Mouse (Mus musculus): ENCODE results near the gene Polr1d. TPM values are rescaled to one million over a fixed set of nuclear protein-coding genes. Genes with fewer than 3 reads are reported as not detected.

Polr1d gene
- polyA plus RNA-seq, 1 experiment from 2014 or later = 114 TPM

DNA sequence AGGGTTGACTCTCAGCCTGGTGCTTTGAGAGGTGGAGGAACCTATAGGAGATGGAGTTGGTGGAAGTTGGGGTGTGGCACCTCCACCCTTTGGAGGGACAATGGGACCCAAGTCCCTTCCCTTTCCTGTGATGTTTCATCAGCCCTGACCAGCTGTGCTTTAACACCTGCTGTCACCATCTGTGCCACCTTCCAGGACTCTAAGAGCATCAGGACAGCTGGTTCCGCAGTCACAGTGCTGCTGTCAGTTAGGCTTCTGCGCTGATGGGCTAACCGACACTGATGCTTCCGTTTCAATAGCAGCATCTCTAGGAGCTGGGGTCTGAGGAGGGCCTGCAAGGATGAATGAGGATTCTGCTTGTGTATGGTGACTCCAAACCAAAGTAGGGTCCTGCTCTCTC, 19.7 kb downstream of the Polr1d start:
- no peak for ATAC-seq (replicated peaks)
- H3K4me2 ChIP-seq (replicated peaks) = no peak overlapping the region
- no peak overlapping the region for H3K4me3 ChIP-seq
- no peaks in the 10 kb centered on the region for H3K27me3 ChIP-seq
- no peaks in the 10 kb centered on the region for H3K9me3 ChIP-seq
- no peak overlapping the region for H3K27ac ChIP-seq (replicated peaks)
- H3K4me1 ChIP-seq = no peaks in the 10 kb centered on the region
- 96% methylated on average over 4 of the region's 4 CpGs for WGBS
- no peaks in the 10 kb centered on the region for H3K36me3 ChIP-seq
- no peak overlapping the region for H3K9ac ChIP-seq (replicated peaks)

- Histone ChIP-seq H3K36me3 (no peaks in the 10 kb centered on the region), H3K9me3 (no peaks in the 10 kb centered on the region), H3K9ac (replicated peaks) (no peak overlapping the region), H3K4me2 (replicated peaks) (no peak overlapping the region), H3K4me1 (no peaks in the 10 kb centered on the region), H3K27me3 (no peaks in the 10 kb centered on the region), H3K4me3 (no peak overlapping the region), H3K27ac (replicated peaks) (no peak overlapping the region)
- ATAC-seq (replicated peaks) = no peak
- WGBS = 90% methylated on average over 7 of the region's 7 CpGs
Observed at GRCm38 (mm10) chr5:147098667-147099066, 21.8 kb downstream of the Polr1d start.

GRCm38 (mm10) chr5:147100180-147100579, 23.3 kb downstream of the Polr1d start:
- ATAC-seq (replicated peaks) = no peak
- H3K27ac ChIP-seq (replicated peaks) = no peak overlapping the region
- 87% methylated on average over 2 of the region's 2 CpGs for WGBS
- no peak overlapping the region for H3K4me2 ChIP-seq (replicated peaks)
- H3K27me3 ChIP-seq = no peaks in the 10 kb centered on the region
- H3K9ac ChIP-seq (replicated peaks) = no peak overlapping the region
- H3K4me1 ChIP-seq = no peaks in the 10 kb centered on the region
- H3K36me3 ChIP-seq = no peaks in the 10 kb centered on the region
- H3K4me3 ChIP-seq = no peak overlapping the region
- H3K9me3 ChIP-seq = no peaks in the 10 kb centered on the region

DNA sequence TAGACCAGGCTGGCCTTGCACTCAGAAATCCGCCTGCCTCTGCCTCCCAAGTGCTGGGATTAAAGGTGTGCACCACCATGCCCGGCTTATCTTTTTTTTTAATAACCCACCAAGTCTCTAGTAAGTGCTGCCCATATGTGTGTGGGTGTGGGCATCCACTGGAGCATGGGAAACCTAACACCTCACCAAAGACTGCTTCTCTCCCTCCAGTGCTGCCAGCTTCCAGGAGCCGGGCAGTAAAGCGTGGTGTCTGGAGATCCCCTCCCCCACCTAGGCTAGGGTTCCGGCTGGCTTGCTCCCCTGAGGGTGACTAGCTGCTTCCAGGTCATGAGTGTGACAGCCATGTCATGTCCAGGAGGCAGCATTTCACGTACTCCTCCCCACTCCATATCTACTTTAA, 25.4 kb downstream of the Polr1d start:
- no peak overlapping the region for H3K27ac ChIP-seq (replicated peaks)
- H3K9me3 ChIP-seq = no peaks in the 10 kb centered on the region
- no peak overlapping the region for H3K4me2 ChIP-seq (replicated peaks)
- WGBS = 93% methylated on average over 6 of the region's 6 CpGs
- no peaks in the 10 kb centered on the region for H3K27me3 ChIP-seq
- no peak overlapping the region for H3K9ac ChIP-seq (replicated peaks)
- no peak for ATAC-seq (replicated peaks)
- H3K4me1 ChIP-seq = no peaks in the 10 kb centered on the region
- peaks cover 6% of the 10 kb centered on the region; the same call in 1 of the 2 replicates for H3K36me3 ChIP-seq
- no peak overlapping the region for H3K4me3 ChIP-seq

- ATAC-seq (replicated peaks) = no peak
- Histone ChIP-seq H3K9me3 (no peaks in the 10 kb centered on the region), H3K27ac (replicated peaks) (no peak overlapping the region), H3K27me3 (no peaks in the 10 kb centered on the region), H3K9ac (replicated peaks) (no peak overlapping the region), H3K4me2 (replicated peaks) (no peak overlapping the region), H3K4me3 (no peak overlapping the region), H3K36me3 (peaks cover 15% of the 10 kb centered on the region; the same call in 1 of the 2 replicates), H3K4me1 (no peaks in the 10 kb centered on the region)
- 89% methylated on average over 3 of the region's 3 CpGs for WGBS
Observed at GRCm38 (mm10) chr5:147107276-147107675, 30.4 kb downstream of the Polr1d start.

- Histone ChIP-seq H3K27ac (replicated peaks) (no peak overlapping the region), H3K9ac (replicated peaks) (no peak overlapping the region), H3K36me3 (peaks cover 20% of the 10 kb centered on the region), H3K9me3 (no peaks in the 10 kb centered on the region), H3K4me1 (no peaks in the 10 kb centered on the region), H3K27me3 (no peaks in the 10 kb centered on the region), H3K4me2 (replicated peaks) (no peak overlapping the region), H3K4me3 (no peak overlapping the region)
- WGBS = 92% methylated on average over 13 of the region's 13 CpGs
- no peak for ATAC-seq (replicated peaks)
Observed at GRCm38 (mm10) chr5:147108861-147109591, 32.2 kb downstream of the Polr1d start.

DNA sequence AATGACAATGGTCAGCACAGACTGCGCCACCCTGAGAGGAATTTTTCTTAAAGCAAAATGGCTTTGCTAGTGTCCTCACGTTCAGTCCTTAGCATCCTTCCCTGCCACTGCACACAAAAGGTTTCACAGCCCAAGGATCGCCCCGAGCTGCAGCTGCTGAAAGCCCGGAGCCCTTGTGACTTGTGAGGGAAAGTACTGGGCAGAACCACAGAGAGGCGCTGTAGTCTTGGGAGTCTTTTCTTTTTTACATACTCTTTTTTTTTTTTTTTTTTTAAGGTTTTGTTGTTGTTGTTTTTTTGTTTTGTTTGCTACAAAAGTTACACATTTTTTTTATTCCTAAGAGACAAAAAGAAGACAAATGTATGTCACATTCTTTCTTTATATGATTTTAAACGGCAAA, 37.9 kb downstream of the Polr1d start:
- Histone ChIP-seq H3K27ac (replicated peaks) (no peak overlapping the region), H3K9me3 (no peaks in the 10 kb centered on the region), H3K9ac (replicated peaks) (no peak overlapping the region), H3K36me3 (peaks cover 14% of the 10 kb centered on the region), H3K4me1 (no peaks in the 10 kb centered on the region), H3K4me2 (replicated peaks) (no peak overlapping the region), H3K27me3 (no peaks in the 10 kb centered on the region), H3K4me3 (no peak overlapping the region)
- ATAC-seq (replicated peaks) = no peak
- 80% methylated on average over 7 of the region's 7 CpGs for WGBS

GRCm38 (mm10) chr5:147115631-147116030, 38.8 kb downstream of the Polr1d start:
- 97% methylated on average over 4 of the region's 4 CpGs for WGBS
- H3K4me2 ChIP-seq (replicated peaks) = no peak overlapping the region

GRCm38 (mm10) chr5:147117027-147117426, 40.2 kb downstream of the Polr1d start:
- Histone ChIP-seq H3K27me3 (no peaks in the 10 kb centered on the region), H3K27ac (replicated peaks) (no peak overlapping the region), H3K9ac (replicated peaks) (no peak overlapping the region), H3K4me3 (no peak overlapping the region), H3K36me3 (peaks cover 6% of the 10 kb centered on the region), H3K4me2 (replicated peaks) (no peak overlapping the region), H3K9me3 (no peaks in the 10 kb centered on the region), H3K4me1 (no peaks in the 10 kb centered on the region)
- 18% methylated on average over 6 of the region's 6 CpGs for WGBS
- no peak for ATAC-seq (replicated peaks)

More at GRCm38 (mm10) chr5:147115631-147116030, 38.8 kb downstream of the Polr1d start:
- H3K27ac ChIP-seq (replicated peaks) = no peak overlapping the region
- H3K27me3 ChIP-seq = no peaks in the 10 kb centered on the region
- H3K9me3 ChIP-seq = no peaks in the 10 kb centered on the region
- H3K4me1 ChIP-seq = no peaks in the 10 kb centered on the region
- no peak overlapping the region for H3K4me3 ChIP-seq
- H3K9ac ChIP-seq (replicated peaks) = no peak overlapping the region
- peaks cover 14% of the 10 kb centered on the region for H3K36me3 ChIP-seq
- no peak for ATAC-seq (replicated peaks)

- H3K4me3 ChIP-seq = no peak overlapping the region
- no peak for ATAC-seq (replicated peaks)
- H3K27ac ChIP-seq (replicated peaks) = no peak overlapping the region
- H3K4me1 ChIP-seq = no peaks in the 10 kb centered on the region
- H3K27me3 ChIP-seq = no peaks in the 10 kb centered on the region
- no peak overlapping the region for H3K9ac ChIP-seq (replicated peaks)
- no peaks in the 10 kb centered on the region for H3K36me3 ChIP-seq
- H3K9me3 ChIP-seq = no peaks in the 10 kb centered on the region
- WGBS = 94% methylated on average over 4 of the region's 4 CpGs
- H3K4me2 ChIP-seq (replicated peaks) = no peak overlapping the region
Observed at GRCm38 (mm10) chr5:147121146-147121545, 44.3 kb downstream of the Polr1d start.

DNA sequence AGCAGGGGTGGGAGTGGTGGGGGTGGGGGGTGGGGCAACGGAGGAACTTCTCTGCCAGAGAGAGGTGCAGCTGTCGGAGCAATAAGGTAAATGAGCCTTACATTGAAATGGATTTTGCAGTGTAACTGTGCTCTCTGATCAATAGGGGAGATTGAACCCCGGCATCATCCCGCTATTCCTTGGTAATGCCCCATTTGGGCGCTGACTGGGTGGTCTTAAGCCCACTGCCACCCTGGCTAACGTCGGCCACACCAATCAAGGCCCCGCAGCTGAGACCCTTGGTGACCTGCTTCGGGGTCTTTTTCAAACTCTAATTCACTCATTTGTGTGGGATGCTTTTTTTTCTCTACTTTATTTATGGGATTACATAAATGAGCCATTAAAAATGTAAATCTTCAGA, 47.9 kb downstream of the Polr1d start:
- no peaks in the 10 kb centered on the region for H3K4me1 ChIP-seq
- H3K9me3 ChIP-seq = no peaks in the 10 kb centered on the region
- no peak for ATAC-seq (replicated peaks)
- H3K9ac ChIP-seq (replicated peaks) = no peak overlapping the region
- H3K27me3 ChIP-seq = no peaks in the 10 kb centered on the region
- H3K4me3 ChIP-seq = no peak overlapping the region
- no peaks in the 10 kb centered on the region for H3K36me3 ChIP-seq
- no peak overlapping the region for H3K27ac ChIP-seq (replicated peaks)
- WGBS = 49% methylated on average over 9 of the region's 9 CpGs
- no peak overlapping the region for H3K4me2 ChIP-seq (replicated peaks)

- ATAC-seq (replicated peaks) = no peak
Observed at GRCm38 (mm10) chr5:147125542-147126185, 48.8 kb downstream of the Polr1d start.

More at GRCm38 (mm10) chr5:147125542-147126185, 48.8 kb downstream of the Polr1d start:
- 90% methylated on average over 13 of the region's 13 CpGs for WGBS
- Histone ChIP-seq H3K27me3 (no peaks in the 10 kb centered on the region), H3K27ac (replicated peaks) (no peak overlapping the region), H3K4me2 (replicated peaks) (no peak overlapping the region), H3K4me1 (no peaks in the 10 kb centered on the region), H3K9me3 (no peaks in the 10 kb centered on the region), H3K4me3 (no peak overlapping the region), H3K36me3 (no peaks in the 10 kb centered on the region), H3K9ac (replicated peaks) (no peak overlapping the region)
